Mouse (Mus musculus): ENCODE measurements around the gene Zfp831. TPM values are rescaled to one million over a fixed set of nuclear protein-coding genes. Genes with fewer than 3 reads are reported as not detected.

The Zfp831 gene
- total RNA-seq, 4 experiments from 2014 or later: 0.03 TPM; not detected in 3

DNA sequence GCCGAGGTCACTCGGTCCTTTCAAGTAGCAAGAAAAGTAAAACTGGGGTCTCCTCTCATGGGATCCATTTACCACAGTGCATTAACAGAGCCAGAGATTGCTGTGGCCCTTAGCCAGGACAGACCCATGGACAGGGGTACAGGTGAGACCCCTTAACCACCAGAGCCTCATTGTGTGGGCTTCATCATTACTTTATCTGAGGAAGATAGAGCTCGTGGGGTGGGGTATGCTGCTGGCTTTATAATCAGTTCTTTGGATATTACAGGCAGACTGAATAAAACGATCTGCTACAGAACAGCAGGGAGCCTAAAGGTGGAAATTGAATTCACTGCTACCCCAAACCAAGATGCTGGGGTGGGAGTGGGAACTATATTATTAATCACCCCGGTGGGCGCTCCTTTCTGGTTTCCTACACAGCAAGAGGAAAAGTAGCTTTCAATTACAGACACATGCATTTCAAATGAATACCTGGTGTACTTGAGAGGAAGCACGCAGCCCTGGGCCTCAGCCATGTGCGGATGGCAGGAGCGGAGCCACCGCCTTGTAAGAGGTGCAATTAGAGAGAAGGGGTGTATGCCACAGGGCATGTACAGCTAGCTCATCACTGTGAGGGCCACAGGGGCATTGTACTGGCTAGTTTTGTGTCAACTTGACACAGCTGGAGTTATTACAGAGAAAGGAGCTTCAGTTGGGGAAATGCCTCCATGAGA is 83.9 kb downstream of the Zfp831 start:
- no peak for DNase-seq (ENCODE audit: low spot score in 2 of 2)

DNA sequence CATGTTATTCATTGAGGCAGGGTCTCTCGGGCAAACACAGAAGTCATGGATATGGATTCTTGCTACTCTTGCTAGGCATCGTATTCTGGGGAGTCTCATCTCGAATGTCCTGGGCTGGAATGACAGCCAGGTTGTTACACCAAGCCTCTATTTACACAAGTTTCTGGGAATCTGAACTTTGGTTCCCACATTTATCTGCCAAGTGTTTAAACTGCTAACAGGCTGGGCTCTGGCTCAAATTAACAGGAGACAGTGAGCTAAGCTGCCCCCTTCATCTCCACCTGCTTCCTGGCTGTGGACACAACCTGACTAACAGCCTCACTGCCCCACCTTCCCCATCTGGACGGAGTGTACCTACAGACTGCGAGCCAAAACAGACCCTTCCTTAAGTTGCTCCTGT is 88.6 kb downstream of the Zfp831 start:
- no peak for DNase-seq (ENCODE audit: low spot score in 2 of 2)

DNA sequence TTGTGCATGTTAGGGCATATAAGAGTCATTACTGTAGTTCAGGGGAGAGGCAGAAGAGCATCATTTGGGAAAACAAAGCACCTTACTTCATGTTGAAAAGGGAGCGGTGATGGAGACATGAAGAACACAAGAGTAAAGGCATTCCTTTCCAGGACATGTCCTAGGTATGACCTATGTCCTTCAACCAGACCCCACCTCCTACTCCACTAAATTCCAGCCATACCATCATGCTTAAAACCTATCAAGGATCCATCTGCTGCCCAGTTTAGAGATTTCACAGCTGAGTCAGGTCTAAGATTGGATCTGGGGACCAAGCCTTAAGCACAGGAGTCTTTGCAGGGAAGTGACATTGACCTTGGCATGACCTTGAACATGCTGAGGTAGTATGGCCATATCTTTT is 91.9 kb downstream of the Zfp831 start:
- no peak for DNase-seq (ENCODE audit: low spot score in 2 of 2)

DNA sequence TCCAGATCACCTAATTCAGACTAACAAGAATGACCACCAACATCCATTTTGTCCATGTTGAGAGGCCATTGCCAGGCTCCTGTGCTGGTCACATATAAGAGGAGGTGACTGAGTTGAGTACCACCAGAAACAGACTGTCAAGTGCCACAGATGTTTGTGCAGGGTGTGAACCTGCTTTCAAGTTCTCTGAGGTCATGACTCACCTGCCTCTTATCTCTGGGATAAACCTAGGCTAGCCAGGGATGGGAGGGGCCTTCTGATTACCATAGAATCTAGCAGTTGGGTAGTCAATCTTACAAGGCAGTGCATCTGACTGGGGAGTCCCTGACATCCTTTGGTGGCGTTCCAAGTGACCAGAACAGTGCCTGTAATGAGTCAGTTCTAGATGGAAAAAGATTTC is 103.8 kb downstream of the Zfp831 start:
- no peak for DNase-seq (ENCODE audit: low spot score in 2 of 2)

DNA sequence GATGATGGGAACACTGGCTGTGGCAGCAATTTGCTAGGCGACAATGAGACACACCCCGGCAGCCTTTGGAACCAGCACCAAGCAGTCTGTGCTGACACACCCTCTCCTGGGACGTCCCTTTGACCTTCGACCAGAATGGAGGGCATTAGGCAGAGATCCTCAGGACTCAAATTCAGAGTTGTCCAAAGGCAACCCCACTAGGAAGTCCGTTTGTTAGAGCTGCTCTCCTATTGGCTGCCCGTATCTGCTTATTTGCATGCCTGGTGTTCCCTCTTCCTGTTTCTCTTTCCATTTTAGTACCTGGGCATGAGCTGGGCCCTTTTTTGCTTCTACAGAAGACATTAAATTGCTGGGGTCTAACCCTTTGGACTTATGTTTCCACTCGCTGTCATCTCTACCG is 105.0 kb downstream of the Zfp831 start:
- DNase-seq (ENCODE audit: low spot score in 2 of 2): no peak

DNA sequence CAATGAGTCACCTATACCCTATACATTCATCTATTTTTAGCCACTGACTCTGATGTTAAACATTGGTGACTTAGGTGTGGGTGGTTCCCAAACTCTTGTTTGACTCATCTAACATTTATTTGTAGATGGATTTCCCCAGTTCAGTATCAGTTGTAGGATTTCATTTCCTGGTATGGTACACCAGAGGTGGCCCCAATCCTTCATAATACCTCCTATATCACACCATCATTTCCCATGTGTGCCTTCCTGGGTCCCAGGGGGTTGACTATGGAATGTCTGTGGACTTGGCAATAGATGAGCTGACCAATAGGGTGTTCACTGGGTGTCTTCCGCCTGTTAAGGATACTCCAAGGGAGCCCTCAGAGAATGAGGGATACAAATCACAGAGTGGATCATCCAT is 109.9 kb downstream of the Zfp831 start:
- no peak for DNase-seq (ENCODE audit: low spot score in 2 of 2)

DNA sequence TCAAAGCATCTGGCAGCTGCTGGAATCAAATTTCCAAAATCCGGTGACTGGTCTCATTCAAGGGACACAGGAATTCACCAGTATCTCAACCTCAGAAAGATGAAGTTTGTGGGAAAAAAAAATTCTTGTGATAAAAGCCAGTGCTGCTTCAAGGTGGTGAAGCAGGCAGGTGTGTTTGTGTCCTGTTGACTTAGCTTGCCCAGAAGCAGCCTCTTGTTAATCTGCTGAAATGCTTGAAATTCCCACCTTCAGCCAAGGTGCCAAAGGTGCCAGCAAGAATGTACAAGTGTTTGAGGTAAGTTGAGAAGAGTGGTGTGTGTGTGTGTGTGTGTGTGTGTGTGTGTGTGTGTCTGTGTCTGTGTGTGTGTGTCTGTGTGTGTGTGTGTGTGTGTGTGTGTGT is 110.9 kb downstream of the Zfp831 start:
- DNase-seq (ENCODE audit: low spot score in 2 of 2): no peak

DNA sequence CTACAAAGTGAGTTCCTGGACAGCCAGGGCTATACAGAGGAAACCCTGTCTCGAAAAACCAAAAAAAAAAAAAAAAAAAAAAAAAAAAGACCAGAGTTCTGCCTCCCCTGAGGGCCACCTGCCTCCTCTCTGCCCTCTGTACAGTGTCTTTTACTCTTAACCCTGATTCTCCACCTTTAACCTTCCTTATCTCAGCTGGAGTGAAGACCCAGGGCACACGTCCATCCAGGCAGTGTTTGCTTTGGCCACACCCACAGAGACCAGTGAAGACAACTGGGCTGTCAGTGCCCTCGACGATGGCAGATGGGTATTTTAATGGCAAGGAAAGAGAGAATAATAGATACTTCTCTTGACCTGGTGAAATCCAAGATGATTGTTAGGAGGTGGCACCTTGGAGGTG is 115.9 kb downstream of the Zfp831 start:
- DNase-seq (ENCODE audit: low spot score in 2 of 2): no peak

Other genes starting within 250 kb of the Zfp831 start
- gene Nelfcd, start 227.7 kb upstream of the Zfp831 start, total RNA-seq (2022): 10 to 100 TPM; 18.7 to 23.3 (median 19.6) TPM
- 10 to 100 TPM; 22.0 to 31.2 (median 25.4) TPM for gene Ctsz, start 204.5 kb upstream of the Zfp831 start, total RNA-seq (2022)
- not detected for gene Tubb1, start 192.8 kb upstream of the Zfp831 start, total RNA-seq (2022)
- gene Atp5e, start 179.4 kb upstream of the Zfp831 start, total RNA-seq (2022): 1,000 to 10,000 TPM; 1,170 to 1,318 (median 1,227) TPM
- gene Prelid3b, start 170.5 kb upstream of the Zfp831 start, total RNA-seq (2022): 10 to 100 TPM; 42.5 to 49.9 (median 46.5) TPM
- under 1 TPM; 0.16 to 0.70 (median 0.47) TPM for gene Edn3, start 117.1 kb downstream of the Zfp831 start, total RNA-seq (2022)

Data from gastrocnemius, adult 8-10 months (tissue).